Mouse (Mus musculus) kidney, postnatal 0 days (tissue): ENCODE results near the gene Thumpd2. TPM values are rescaled to one million over a fixed set of nuclear protein-coding genes. Genes with fewer than 3 reads are reported as not detected.
A peak's percentile ranks its signal among the peaks of the same experiment; 100 is the strongest.

Experiments used
- ATAC-seq: fragments of 200-750 bp; cut with Nextera tagmentation; replicated peaks from 2 replicates; pipeline ENCODE4 v1.8.0; 2017; ENCODE audit warnings: low read depth, moderate number of reproducible peaks, moderate TSS enrichment, moderate library complexity; ENCODE audit not compliant: low FRiP score
- DNase-seq: peaks from one replicate; pipeline ENCODE4 v3.0.0-alpha.2; 2016; ENCODE audit warnings: low spot score
- H3K27ac ChIP-seq: fragments of 300-500 bp; sonication (generic); 2 replicates; pipeline ENCODE4 v1.5.1; 2014; ENCODE audit warnings: mild to moderate bottlenecking
- H3K27me3 ChIP-seq: fragments of 300-500 bp; sonication (generic); 2 replicates; pipeline ENCODE4 v1.6.1; 2014; ENCODE audit warnings: low read length, mixed read lengths; ENCODE audit not compliant: insufficient read depth
- H3K36me3 ChIP-seq: fragments of 300-500 bp; sonication (generic); 2 replicates; pipeline ENCODE4 v1.6.1; 2014; ENCODE audit warnings: low read length, mixed read lengths; ENCODE audit not compliant: insufficient read depth
- H3K4me1 ChIP-seq: fragments of 300-500 bp; sonication (generic); replicated peaks from 2 replicates; pipeline ENCODE4 v1.6.1; 2014; ENCODE audit warnings: antibody characterized with exemption, low read length, mixed read lengths; ENCODE audit not compliant: insufficient read depth
- H3K4me2 ChIP-seq: fragments of 300-500 bp; sonication (generic); 2 replicates; pipeline ENCODE4 v1.6.1; 2014; ENCODE audit warnings: mild to moderate bottlenecking, low read length, moderate library complexity, mixed read lengths
- H3K4me3 ChIP-seq: fragments of 300-500 bp; sonication (generic); replicated peaks from 2 replicates; pipeline ENCODE4 v1.5.1; 2014; ENCODE audit warnings: low read depth, low read length
- H3K9ac ChIP-seq: fragments of 300-500 bp; sonication (generic); 2 replicates; pipeline ENCODE4 v1.6.1; 2014; ENCODE audit warnings: low read depth, low read length
- H3K9me3 ChIP-seq: fragments of 300-500 bp; sonication (generic); replicated peaks from 2 replicates; pipeline ENCODE4 v1.6.1; 2016; ENCODE audit warnings: low read length, inconsistent platforms, mixed read lengths
- CTCF ChIP-seq: IDR thresholded peaks from 2 replicates; pipeline ENCODE4 v1.5.1; 2016; ENCODE audit warnings: antibody characterized with exemption, low read depth, mild to moderate bottlenecking, moderate library complexity
- WGBS: fragments of 180-500 bp; shearing (Covaris S2); extraction: QIAGEN DNeasy Blood & Tissue Kit; methylation state at CpG from one replicate; pipeline ENCODE4 v1.1.7; 2014; 5-methylcytosine and 5-hydroxymethylcytosine counted together
- polyA plus RNA-seq: library from polyadenylated mRNA; unstranded; fragments of >200 nt; fragmentation: Nextera tagmentation; extraction: Ambion mirVana; gene quantifications from 2 replicates; pipeline ENCODE4 v1.2.1, GENCODE M21; 2015

Gene Thumpd2
- polyA plus RNA-seq, 1 experiment from 2014 or later, result 15.0 TPM

DNA sequence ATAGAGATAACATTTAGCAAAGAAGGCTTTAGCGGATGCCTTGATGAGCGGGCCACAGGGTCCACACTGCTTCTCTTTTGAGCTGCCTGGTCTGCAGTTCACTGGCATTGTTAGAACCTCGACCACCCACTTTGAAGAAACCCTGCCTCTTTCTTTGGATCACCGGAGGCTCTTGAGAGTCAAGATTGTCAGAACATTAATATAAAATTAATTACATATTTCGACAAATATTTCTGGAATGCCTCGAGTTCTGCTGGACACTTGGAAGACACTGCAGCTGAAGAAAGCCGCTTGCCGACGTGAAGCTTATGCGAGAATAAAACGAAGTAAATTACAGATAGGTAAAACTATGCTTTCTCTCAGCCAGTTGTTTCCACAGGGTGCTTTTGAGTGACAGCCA, 60.4 kb downstream of the Thumpd2 start:
- H3K4me3 ChIP-seq, result no peak overlapping the region
- 70% methylated on average over 11 of the region's 11 CpGs for WGBS
- H3K27ac ChIP-seq, result no peak overlapping the region
- no peak overlapping the region for H3K9ac ChIP-seq
- H3K9me3 ChIP-seq, result no peaks in the 10 kb centered on the region
- no peak for ATAC-seq
- H3K4me1 ChIP-seq, result no peaks in the 10 kb centered on the region
- peak; percentile 53 for DNase-seq
- no peaks in the 10 kb centered on the region for H3K27me3 ChIP-seq
- no peaks in the 10 kb centered on the region for H3K36me3 ChIP-seq
- H3K4me2 ChIP-seq, result no peak overlapping the region
- no peak for TF ChIP-seq CTCF

- H3K4me1 ChIP-seq, result no peaks in the 10 kb centered on the region
- H3K4me3 ChIP-seq, result no peak overlapping the region
- H3K9ac ChIP-seq, result no peak overlapping the region
- ATAC-seq (no peak), DNase-seq (no peak)
- no peaks in the 10 kb centered on the region for H3K27me3 ChIP-seq
- H3K4me2 ChIP-seq, result no peak overlapping the region
- WGBS, result 51% methylated on average over 5 of the region's 5 CpGs
- no peak for TF ChIP-seq CTCF
- no peak overlapping the region for H3K27ac ChIP-seq
- no peaks in the 10 kb centered on the region for H3K9me3 ChIP-seq
- no peaks in the 10 kb centered on the region for H3K36me3 ChIP-seq
Observed at GRCm38 (mm10) chr17:81002130-81002529, 62.8 kb downstream of the Thumpd2 start.

DNA sequence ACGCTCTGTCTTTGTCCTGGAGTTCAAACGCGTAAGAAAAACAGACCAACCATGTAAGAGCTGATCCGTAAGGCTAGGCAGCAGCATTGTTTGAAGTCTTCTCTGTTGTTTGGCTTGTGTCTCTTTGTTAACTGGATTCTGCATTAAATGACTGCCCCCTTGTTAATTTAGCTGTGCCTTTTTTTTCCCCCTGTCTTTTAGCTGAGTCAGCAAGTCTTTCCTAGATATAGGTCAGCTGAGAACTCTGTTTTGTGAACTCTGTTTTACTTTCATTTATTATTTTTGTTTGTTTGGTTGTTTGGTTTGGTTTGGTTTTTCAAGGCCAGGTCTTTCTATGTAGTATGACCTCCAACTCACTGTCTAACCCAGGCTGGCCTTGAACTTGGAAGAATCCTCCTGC, 63.2 kb downstream of the Thumpd2 start:
- no peaks in the 10 kb centered on the region for H3K9me3 ChIP-seq
- WGBS, result 90% methylated on average over 4 of the region's 4 CpGs
- no peak overlapping the region for H3K9ac ChIP-seq
- H3K27me3 ChIP-seq, result no peaks in the 10 kb centered on the region
- ATAC-seq (no peak), DNase-seq (no peak)
- TF ChIP-seq CTCF, result no peak
- H3K27ac ChIP-seq, result no peak overlapping the region
- no peak overlapping the region for H3K4me2 ChIP-seq
- no peaks in the 10 kb centered on the region for H3K36me3 ChIP-seq
- H3K4me3 ChIP-seq, result no peak overlapping the region
- H3K4me1 ChIP-seq, result no peaks in the 10 kb centered on the region

- WGBS, result 78% methylated on average over 12 of the region's 12 CpGs
Observed at GRCm38 (mm10) chr17:81001010-81001409, 63.9 kb downstream of the Thumpd2 start.

DNA sequence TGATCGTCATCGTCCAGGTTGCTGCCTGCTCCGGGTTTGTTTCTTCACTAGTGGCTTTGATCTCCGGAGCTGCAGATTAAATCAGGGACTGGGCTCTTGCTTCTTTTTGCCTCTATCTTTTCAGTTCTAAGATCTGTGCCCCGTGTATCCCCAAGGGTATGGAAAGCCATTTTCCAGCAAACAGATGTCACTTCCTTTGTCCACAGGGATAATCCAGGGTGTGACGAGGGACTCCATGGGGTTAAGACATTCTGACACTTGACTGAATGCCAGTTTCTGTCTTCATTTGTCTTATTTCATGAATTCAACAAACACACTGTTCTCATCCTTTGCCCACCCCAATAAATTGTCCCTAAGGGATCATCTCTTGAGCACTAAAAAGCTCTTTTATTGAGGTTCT, 65.9 kb downstream of the Thumpd2 start:
- no peaks in the 10 kb centered on the region for H3K9me3 ChIP-seq
- DNase-seq, result no peak
- no peak for ATAC-seq
- no peaks in the 10 kb centered on the region for H3K4me1 ChIP-seq
- H3K27ac ChIP-seq, result no peak overlapping the region
- no peak overlapping the region for H3K9ac ChIP-seq
- H3K4me2 ChIP-seq, result no peak overlapping the region
- TF ChIP-seq CTCF, result no peak
- WGBS, result 68% methylated on average over 6 of the region's 6 CpGs
- no peaks in the 10 kb centered on the region for H3K36me3 ChIP-seq
- no peak overlapping the region for H3K4me3 ChIP-seq
- no peaks in the 10 kb centered on the region for H3K27me3 ChIP-seq

More at GRCm38 (mm10) chr17:81001010-81001409, 63.9 kb downstream of the Thumpd2 start:
- no peaks in the 10 kb centered on the region for H3K4me1 ChIP-seq
- H3K4me3 ChIP-seq, result no peak overlapping the region
- no peaks in the 10 kb centered on the region for H3K27me3 ChIP-seq
- no peak overlapping the region for H3K27ac ChIP-seq
- H3K36me3 ChIP-seq, result no peaks in the 10 kb centered on the region
- TF ChIP-seq CTCF, result no peak
- ATAC-seq, result no peak
- H3K9me3 ChIP-seq, result no peaks in the 10 kb centered on the region
- H3K9ac ChIP-seq, result no peak overlapping the region
- H3K4me2 ChIP-seq, result no peak overlapping the region
- no peak for DNase-seq

DNA sequence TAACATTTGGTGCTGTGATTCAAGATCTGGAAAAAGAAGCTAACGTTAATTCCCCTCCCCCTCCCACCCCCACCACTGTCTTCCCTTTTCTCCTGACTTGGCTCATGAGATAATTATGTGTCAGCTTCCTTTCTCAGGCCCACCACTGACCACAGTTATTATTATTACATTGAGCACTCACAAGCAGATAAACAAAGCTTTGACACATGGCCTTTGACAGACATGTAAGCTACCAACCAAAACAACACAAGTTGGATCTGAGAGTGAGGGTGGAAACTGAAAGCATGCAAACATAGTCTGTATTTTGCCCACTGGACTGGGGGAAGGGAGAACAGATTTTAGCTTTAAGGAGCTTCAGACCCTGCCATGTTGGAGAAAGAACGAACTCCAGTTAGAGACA, 67.7 kb downstream of the Thumpd2 start:
- Histone ChIP-seq H3K27ac (no peak overlapping the region), H3K4me2 (no peak overlapping the region), H3K27me3 (no peaks in the 10 kb centered on the region), H3K4me1 (no peaks in the 10 kb centered on the region), H3K4me3 (no peak overlapping the region), H3K36me3 (no peaks in the 10 kb centered on the region), H3K9ac (no peak overlapping the region), H3K9me3 (no peaks in the 10 kb centered on the region)
- TF ChIP-seq CTCF, result no peak
- no peak for DNase-seq
- WGBS, result 74% methylated on average over 2 of the region's 2 CpGs
- ATAC-seq, result no peak

- no peaks in the 10 kb centered on the region for H3K36me3 ChIP-seq
- no peak overlapping the region for H3K27ac ChIP-seq
- DNase-seq (no peak), ATAC-seq (no peak)
- TF ChIP-seq CTCF, result no peak
- H3K4me2 ChIP-seq, result no peak overlapping the region
- no peaks in the 10 kb centered on the region for H3K27me3 ChIP-seq
- 54% methylated on average over 8 of the region's 8 CpGs for WGBS
- no peaks in the 10 kb centered on the region for H3K4me1 ChIP-seq
- no peak overlapping the region for H3K4me3 ChIP-seq
- H3K9ac ChIP-seq, result no peak overlapping the region
- H3K9me3 ChIP-seq, result no peaks in the 10 kb centered on the region
Observed at GRCm38 (mm10) chr17:80991535-80992127, 73.3 kb downstream of the Thumpd2 start.
